Mouse (Mus musculus) mouse trophoblast stem cell (cell line): Measurements from ENCODE around the gene Dclk2.

Experiments used
- in situ Hi-C, 2 experiments: fragments of 300-500 bp; cut with MseI, MboI; formaldehyde crosslinking; loops; 2 replicates in 1 of 2; 3 replicates in 1 of 2; pipeline ENCODE4 v1.15.1; 2025

Dclk2 gene

DNA sequence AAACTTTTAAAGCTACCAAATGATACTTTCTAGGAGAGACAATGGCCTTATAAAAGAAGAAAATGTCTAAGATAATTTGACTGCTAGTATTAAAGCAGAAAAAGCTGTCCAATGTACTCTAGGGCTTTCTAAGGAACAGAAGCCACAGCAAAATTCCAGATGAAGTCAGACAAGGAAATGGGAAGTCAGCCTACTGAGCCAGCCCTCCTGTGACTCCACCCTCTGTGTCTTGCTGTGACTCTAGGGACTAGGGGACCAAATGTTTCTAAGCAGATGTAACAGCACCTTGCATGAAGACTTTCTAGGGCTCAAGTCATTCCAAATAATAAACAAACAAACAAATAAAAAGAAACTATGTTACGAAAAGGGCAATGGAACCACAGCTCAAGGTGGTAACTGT is 75.1 kb downstream of the Dclk2 start:
- in situ Hi-C loops, result no loop called here

DNA sequence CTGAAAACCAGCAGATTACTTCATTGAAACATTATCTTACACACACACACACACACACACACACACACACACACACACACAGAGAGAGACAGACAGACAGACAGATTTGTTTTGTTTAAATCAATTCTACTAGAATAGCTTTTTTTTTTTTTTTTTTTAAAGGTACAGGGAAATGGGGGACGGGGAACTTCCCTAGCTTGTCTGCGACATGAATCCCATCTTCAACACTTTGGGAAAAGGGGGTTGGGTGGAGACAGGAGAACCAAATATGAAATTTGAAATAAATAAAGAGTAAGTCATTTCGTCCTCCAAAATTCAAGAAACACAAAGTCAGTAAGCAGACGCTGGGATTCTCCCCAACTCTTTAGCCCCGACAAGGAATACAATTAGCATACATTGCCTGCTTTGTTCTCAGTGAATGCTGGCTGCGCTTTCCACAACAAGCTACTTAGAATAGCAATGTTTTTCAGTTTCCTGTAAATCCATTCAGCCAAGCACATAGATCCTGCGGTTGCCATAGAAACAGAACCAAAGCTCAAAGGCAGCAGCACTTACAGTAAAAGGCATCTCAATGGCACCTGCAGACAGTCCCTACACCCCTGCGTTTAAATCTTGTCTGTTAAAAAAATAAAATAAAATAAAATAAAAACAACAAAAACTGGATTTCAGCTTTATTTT is 75.7 kb downstream of the Dclk2 start:
- in situ Hi-C loops, result no loop called here

DNA sequence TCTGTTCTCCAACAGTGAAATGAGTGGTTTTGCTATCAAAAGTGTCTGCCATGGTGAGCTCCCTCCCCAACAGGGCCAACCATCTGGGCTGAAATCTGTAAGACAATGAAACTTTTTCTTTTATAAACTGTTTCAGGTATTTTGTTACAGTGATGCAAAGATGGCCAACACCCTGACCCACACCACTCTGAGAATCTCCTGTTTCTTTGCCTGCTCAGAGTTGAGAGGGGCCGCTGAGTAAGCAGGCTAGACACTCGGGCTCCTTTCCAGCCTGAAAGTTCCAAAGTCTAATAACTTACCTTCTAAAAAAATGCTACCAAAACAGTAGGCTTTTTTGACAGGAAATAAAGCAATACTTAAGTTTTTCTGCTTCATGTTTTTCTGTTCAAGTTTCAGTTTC is 78.2 kb downstream of the Dclk2 start:
- in situ Hi-C loops, result no loop called here

DNA sequence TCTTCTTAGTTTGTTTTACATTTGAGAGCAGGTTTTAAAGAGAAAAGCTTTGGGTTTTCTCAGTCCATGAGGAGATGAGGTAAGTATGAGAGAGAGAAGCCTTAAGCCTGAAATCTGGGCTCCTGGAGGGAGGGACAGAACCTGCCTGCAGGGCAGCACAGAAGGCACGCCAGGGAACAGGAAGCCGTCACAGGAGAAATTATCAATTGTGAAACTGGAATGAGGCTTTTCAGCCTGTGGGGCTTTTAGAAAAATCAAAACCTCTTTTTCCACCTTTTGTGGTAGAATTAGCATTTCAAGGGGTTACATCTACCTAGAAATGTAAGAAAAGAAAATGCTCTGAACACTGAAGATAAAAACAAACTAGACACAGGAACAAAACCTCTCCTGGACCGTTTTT is 81.0 kb downstream of the Dclk2 start:
- in situ Hi-C loops, result no loop called here

DNA sequence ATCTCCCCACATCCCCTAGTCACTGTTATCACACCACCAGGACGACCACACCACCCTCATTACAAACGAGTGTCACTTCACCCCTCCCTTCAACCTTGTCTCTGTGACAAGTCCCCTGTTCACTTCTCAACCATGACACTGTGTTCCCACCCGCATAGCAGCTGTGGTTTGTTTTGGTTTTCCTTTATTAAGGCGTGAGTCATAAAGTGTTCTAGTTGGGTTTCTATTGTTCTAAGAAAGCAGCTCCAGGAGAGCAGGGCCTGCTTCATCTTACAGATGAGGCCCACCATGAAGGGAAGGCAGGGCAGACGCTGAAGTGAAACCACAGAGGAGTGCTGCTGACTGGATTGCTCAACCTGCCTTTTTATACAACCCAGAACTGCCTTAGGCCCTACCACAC is 83.3 kb downstream of the Dclk2 start:
- in situ Hi-C loops, result no loop called here

DNA sequence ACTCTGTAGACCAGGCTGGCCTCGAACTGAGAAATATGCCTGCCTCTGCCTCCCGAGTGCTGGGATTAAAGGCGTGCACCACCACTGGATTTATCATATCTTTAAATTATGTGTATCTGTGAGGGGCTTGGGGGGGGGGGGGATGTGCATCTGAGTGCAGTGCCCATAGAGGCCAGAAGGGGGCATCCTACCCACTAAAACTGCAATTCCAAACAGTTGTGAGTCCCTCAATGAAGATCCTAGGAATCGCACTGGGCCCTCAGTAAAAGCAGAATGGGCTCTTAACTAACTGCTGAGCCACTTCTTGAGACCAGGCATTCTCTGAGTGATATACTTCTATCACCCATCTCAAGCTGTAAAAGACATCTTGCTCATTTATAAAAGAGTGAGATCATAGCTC is 85.5 kb downstream of the Dclk2 start:
- in situ Hi-C loops, result no loop called here

DNA sequence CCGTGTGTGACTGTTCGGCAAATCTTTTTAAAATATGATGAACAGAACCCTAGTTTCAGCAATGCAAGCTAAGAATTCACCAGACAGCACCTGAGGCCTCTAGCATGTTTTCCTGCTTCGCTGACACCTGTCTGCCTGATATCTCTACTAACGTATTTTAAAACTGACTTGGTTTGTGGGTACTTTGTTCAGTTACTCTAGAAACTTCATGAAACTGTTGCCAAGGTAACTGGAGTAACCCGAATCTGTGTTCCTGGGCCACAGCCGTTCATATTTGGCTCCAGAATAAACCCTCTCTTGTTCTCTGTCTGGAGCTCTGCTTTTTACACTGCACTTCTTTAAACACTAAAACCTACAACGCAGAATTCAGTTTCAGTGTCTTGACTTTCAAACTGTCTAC is 86.3 kb downstream of the Dclk2 start:
- in situ Hi-C loops, result no loop called here

DNA sequence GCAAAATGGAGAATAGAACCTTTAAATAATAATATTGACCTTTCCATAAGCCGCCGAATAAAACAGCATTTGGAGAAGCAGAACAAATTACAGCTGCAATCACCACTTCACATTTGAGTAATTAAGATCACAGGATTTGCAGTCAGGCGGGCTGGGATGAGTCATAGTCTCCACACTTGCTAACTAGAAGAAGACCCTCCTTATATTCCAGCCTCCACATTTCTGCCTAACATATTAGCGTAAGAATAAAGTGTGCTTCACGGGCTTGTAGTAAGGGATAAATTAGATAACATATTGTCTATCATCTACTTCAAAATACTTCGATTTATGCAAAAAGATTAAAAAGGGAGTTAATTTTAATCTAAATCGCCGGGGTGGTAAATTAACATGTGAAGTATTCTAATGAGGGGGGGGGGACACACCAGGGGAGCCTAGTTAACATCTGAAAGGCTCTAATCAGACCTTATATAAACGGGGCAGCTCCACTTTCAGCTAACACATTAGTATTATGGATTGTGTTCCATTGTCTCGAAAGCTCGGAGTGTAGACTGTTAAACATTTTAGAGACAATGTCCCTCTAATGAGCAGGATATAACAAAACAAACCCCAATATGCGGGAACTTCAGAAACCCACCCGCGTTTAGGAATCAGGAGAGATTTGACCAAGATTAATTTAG is 87.9 kb downstream of the Dclk2 start:
- in situ Hi-C loops, result no loop called here

DNA sequence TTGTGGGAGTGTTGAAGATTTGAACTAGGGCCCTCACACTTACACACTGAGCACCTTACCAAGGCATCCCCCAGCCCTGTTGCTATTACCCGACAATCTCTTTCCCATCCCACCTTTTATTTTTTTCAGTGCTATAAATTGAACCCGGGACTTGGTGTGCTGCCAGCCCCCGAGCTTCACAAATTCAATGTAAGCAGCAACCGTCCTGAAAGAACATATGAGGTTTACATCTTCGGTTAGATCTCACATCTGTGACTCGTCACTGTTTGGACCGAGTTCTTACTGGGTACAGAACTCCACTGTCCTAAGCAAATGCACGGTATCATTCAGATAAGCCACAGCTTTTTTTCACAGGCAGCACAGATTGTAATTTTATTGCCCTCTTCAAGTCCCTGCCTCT is 88.5 kb downstream of the Dclk2 start:
- in situ Hi-C loops, result no loop called here

DNA sequence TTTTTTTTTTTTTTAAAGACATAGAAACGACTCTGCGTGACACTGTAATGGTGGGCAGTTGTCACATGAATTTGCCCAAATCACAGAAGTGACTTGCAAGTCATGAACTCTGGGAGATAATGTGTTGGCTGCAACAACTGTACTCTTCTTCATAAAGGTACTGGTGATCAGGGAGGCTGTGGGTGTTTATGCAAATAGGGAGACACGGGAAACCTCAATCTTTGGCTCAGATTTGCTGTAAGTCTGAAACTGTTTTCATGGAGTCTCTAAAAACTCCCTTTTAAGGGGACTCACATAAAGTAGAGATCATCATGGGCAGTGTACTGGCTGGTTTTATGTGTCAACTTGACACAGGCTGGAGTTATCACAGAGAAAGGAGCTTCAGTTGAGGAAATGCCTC is 93.1 kb downstream of the Dclk2 start:
- in situ Hi-C loops, result no loop called here

DNA sequence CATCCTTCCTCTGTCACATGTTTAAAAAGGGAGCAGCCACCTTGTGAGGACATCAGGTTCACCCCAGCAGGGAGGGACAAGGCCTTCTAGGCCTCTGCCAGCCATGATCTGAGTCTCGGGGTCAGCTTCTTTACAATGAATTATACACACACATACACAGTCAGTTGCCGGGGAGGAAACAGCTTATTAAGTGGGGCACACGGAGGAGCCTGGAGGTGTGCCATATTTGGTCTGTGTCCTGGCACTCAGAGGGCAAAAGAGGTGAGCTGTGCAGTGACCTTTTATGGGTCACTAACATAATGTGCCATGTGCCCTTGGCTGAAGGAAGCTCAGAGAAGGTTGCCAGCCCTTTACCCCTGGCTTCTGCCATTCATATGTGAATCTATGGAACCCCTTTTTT is 99.3 kb downstream of the Dclk2 start:
- in situ Hi-C loops, result no loop called here

DNA sequence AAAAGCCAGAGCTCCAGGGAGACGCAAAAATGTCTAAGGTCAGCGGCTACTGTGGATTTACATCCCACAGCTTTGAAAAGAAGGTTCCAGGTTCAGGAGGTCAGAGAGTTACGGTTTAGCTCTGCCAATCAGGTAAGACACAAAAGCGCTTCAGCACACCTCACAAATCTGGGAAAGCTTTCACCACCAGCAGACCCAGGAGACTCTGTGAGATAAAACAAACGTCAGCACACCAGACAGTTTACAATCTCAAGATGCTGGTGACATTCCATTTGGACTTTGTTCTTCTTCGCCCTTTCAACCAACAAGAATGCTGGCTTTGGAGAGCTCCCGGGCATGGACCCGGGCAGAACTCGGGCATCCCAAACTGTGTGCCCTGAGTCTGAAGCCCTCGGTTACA is 100.3 kb downstream of the Dclk2 start:
- in situ Hi-C loops, result no loop called here

DNA sequence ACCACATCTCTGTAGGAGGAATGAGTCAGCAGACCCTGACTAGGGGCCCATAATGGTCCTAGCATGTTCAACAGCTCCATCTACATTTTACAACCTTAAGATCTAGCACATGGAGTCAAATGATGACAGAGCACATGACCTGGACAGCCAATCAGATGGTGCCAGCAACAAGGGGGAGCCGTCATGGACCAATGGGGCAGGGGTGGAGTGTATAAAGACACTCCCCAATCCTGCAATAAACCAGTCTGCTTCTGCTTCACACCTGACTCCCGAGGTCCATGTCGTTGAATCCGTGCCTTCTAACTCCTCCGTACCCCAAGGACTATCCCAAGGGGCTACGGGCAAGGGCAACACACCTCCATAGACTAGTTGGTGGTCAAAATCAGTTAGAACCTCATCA is 101.3 kb downstream of the Dclk2 start:
- in situ Hi-C loops, result no loop called here

DNA sequence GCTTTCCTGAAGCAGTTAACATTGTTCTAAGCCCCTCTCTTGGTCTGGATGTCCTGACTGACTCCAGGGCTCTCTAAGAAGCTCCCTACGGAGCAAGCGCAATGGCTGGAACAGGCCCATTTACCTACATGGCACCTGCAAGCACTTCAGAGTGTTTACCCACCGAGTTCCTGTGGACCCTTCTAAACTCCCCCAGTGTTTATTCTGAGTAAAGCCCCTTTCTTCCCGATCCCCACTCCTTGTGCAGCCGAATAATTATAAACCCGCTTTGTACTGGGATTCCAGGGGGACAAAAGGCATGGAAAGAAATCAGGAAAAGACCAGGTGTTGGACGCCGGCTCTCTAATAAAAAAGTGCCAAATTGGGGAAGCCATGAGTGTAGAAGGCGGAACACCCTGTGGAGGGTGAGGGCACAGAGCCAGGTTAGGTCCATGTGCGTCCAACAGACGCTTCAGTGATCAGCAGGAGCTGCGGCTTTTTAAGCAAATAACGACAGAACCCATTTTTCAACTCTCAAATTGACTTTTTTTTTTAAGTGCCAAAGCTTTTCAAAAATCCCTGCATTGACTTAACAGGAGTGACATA is 102.6 kb downstream of the Dclk2 start:
- in situ Hi-C loops, result no loop called here

DNA sequence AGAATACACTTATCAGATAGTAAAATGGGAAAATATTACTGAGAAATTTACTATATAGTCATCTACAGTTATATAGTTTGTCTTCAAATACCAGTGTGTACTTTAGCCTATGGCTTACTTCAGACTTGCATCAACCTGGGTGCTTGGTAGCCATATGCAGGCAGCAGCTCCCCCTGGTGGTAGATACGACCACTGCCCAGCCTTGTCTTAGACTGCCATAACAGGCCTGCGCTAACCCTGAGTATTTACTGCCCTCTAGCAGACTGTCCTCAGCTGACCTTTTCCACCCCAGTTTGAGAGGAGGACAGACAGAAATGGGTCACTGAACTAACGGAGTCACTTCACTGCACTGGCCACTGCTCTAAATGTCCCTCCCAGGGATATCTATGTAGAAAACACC is 108.0 kb downstream of the Dclk2 start:
- in situ Hi-C loops, result no loop called here

DNA sequence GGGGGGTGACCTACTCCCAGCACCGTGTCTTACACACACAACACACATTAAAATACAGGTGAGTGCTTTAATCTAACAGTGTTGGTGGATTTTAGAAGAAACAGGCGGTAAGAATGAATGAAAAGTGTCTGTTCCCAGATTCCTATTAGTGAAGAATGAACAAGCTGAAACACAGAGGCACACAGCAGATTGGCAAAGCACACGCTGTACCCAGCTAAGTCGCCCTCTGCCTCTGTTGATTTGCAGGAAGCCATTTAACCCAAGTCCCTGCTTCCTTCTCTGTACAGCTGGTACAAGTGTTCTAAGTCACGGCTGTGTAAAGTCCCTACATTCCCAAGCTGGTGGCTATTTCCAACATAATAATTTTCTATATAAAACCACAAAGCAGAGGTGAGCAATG is 109.7 kb downstream of the Dclk2 start:
- in situ Hi-C loops, result no loop called here

DNA sequence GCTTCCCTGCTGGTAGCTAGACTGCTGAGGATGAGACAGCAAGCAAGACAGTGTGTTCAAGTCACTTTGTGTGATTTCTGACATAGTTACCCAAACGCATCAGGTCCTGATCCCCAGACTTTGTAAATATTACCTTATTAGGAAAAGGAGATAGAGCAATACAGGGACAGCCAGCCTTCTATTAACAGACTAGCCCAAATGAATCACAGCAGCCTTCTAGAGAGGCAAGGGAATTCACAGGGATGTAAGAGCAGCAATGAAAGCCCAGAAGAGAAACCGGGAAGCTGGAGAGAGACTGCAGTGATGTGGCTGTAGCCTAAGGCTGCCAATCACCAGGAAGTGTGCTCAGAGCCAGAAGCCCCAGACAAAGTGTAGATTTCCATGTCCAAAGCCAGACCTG is 111.0 kb downstream of the Dclk2 start:
- in situ Hi-C loops, result loop anchor here in 1 of 2 experiments (10.0 kb wide), 1 partner anchor 165 kb away; no protein-coding TSS in a partner anchor

DNA sequence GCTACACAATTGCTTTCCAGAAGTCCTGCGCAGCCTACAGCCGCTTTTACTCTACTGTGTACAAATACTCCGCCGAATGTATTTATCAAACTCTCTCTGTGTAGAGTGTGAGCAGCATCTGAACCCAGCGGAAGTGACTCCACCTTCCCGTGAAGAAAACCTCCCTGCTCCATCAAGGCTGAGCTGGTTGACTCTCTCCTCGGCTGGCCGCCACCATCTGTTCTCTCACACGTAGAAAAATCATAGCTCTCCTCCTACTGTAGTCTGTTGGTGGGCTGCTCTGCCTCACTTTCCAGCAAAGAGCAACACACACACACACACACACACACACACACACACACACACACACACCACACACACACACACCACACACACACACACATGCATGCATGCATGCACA is 111.5 kb downstream of the Dclk2 start:
- in situ Hi-C loops, result loop anchor here in 1 of 2 experiments (10.0 kb wide), 1 partner anchor 166 kb away; no protein-coding TSS in a partner anchor

DNA sequence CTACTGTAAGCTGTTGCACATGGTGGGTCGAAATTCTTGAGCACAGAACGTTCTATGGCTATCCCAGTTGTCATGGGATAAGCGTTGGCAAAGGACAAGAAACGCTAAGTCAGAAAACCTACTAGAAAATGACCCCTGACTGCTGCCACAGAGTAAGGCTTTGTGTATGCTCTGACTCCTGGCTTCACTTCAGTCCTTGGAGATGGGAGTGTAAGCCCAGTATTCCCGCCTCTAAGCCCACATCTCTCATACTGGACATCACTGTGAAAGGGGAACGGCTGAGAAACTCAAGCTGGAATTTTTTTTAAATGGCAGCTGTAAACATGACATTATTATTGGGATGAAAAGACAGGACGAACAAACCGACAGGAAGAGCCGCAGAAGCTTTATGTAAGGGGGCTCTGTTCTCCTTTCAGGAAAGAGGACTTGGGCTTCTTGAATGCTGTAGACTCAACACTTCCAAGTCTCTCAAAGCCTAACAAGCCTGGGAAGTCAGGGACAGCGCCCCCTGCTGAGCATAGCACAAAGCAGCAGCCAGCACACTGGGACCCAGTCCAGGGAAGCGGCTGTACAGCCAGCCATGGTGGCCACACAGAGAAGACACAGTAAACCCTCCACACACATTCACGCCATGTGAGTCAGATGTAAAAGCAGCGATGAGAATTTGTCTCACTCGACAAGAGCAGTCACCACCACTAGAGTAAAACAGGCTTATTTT is 112.7 kb downstream of the Dclk2 start:
- in situ Hi-C loops, result loop anchor here in 1 of 2 experiments (10.0 kb wide), 1 partner anchor 167 kb away; no protein-coding TSS in a partner anchor

DNA sequence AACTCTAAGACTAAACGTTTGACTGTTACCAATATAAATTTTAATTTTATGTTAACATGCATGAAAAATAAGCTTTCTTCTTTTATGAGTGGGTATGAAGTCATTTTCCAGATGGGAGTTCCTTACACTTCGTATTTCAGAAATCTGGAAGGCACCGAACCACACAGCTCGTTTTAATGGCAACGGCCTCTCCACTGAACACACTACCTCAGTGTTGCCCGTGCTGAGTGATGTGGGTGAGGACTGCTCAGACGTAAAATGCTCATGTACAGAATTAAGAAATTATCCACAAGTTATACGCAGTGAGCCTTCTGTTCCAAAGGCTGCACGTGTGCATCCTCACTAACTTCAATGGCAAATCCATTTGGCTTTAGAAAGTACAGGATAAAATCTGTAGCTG is 113.8 kb downstream of the Dclk2 start:
- in situ Hi-C loops, result loop anchor here in 1 of 2 experiments (10.0 kb wide), 1 partner anchor 168 kb away; no protein-coding TSS in a partner anchor

DNA sequence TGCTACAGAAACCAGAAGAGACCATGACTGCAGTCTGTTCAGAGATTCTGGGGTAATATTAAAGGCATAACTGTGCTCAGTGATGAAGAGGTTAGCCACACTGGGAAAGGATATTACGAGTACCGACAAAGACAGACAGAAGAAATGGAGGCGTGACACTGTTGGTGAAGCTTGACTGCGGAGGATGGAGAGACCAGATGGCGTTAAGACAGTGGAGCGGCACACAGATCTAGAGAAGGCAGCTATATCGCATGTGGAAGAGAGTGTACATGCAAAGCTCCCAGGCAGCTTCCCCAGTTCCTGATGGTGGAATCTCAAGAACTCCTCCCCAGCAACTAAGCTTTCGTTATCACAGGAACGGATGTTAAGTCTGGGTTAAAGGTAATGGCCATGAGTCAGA is 116.4 kb downstream of the Dclk2 start:
- in situ Hi-C loops, result loop anchor here in 1 of 2 experiments (10.0 kb wide), 1 partner anchor 171 kb away; no protein-coding TSS in a partner anchor

DNA sequence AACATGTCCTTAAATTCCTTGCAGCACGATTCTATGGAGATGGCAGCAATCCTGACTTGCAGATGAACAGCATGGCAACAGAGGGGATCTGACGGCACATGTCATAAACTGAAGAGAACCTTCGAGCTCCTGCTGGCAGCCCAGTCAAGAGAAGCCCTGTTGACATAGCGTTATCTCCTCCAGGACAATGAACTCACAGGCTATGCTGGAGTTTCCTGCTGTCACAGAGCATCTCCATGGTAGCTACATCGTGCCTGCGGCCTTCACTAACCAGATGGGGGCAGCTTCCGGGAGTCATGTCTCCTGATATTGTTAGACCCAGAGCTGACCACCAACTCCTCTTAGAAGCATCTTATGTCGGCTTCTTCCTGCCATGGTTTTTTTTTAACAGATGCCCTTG is 117.8 kb downstream of the Dclk2 start:
- in situ Hi-C loops, result loop anchor here in 1 of 2 experiments (10.0 kb wide), 1 partner anchor 172 kb away; no protein-coding TSS in a partner anchor
